Mouse (Mus musculus) kidney, adult 18-20 months (tissue): ENCODE results near the gene Elovl3.
A peak's percentile ranks its signal among the peaks of the same experiment; 100 is the strongest.
"Not testable (repeated sequence)": the region's sequence is repeated elsewhere in the genome, so short reads cannot be mapped to it uniquely, and the experiment has no call there.

Source experiments
- DNase-seq: peaks from one replicate; pipeline ENCODE4 v3.0.0; 2021

Gene Elovl3

GRCm38 (mm10) chr19:46131694-46132525 lies at the start of gene Elovl3:
TSS of gene Elovl3 (plus strand) at chr19:46131897.
- DNase-seq, result peak; percentile 31

DNA sequence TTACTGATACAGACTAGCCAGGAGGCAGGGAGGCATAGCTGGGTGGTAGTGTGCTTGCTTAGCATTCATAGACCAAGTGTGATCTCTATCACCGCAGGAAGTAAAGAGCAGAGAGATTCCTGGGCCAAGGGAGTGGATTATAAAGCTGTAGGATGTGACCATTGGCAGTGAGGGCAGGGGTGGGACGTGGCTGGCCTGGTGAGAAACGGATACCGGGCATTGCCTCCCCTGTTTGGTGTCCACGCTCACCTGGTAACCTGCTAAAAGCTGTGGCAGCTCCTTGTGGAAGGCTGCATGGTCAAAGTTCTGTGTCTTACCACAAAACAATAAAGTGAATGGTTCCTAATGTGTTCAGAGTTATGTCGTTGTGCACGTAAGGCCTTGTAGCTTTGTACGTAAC lies 46.5 kb upstream of the Elovl3 start:
- DNase-seq, result no peak

- DNase-seq, result peak; percentile 53
Observed at GRCm38 (mm10) chr19:46086337-46086736, 45.4 kb upstream of the Elovl3 start.

GRCm38 (mm10) chr19:46087871-46088270 lies 43.8 kb upstream of the Elovl3 start:
- DNase-seq, result no peak

GRCm38 (mm10) chr19:46091641-46092040 lies 40.1 kb upstream of the Elovl3 start:
- DNase-seq, result no peak

DNA sequence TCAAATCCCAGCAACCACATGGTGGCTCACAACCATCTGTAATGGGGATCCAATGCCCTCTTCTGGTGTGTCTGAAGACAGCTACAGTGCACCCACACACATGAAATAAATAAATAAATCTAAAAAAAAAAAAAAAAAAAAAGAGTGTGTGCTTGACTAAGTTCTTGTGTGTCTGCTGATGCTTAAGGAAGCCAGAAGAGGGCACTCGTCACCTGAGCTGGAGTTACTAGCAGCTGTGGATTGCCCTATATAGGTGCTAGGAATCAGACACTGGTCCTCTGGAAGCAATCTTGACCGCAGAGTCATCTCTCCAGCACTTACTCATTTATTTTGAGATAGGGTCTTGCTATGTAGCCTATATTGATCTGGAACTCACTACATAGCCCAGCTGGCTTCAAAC lies 37.6 kb upstream of the Elovl3 start:
- no peak for DNase-seq

DNA sequence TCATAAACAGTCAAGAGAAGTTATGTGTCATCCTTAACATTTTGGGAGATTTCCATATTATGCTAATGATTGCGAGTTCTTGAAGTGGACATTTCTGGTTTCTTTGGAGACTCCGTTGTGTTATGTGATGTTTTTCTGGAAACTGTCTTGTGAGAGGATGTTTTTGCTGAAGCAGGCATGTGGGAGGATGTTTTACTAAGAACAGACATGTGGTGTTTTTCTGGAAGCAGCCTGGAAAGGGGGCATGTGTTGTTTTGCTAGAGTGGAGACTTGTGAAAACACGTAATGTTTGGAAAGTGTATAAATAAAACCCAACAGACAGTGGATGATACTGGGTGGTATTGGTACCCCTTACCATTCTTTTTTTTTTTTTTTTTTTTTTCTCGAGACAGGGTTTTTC lies 36.4 kb upstream of the Elovl3 start:
- no peak for DNase-seq

DNA sequence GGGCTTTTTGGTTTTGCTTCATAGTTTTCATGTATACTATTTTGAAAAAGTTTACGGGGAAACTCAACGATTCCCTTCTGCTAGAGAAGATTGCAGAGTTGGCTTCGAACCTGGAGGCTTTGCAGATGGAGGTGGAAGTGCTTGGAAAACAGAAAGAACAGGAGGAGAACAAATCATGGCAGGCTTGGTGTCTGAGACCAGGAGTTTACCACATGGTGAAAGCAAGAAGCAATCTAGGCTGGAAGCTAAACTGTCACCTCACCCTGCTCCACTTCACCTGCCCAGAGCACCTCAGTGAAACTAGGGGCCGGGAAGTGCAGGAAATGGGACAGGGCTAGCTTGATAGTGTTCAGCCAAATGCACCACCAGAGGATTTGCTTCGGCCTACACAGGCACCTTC lies 35.3 kb upstream of the Elovl3 start:
- no peak for DNase-seq

GRCm38 (mm10) chr19:46099561-46099960 lies 32.1 kb upstream of the Elovl3 start:
- no peak for DNase-seq

DNA sequence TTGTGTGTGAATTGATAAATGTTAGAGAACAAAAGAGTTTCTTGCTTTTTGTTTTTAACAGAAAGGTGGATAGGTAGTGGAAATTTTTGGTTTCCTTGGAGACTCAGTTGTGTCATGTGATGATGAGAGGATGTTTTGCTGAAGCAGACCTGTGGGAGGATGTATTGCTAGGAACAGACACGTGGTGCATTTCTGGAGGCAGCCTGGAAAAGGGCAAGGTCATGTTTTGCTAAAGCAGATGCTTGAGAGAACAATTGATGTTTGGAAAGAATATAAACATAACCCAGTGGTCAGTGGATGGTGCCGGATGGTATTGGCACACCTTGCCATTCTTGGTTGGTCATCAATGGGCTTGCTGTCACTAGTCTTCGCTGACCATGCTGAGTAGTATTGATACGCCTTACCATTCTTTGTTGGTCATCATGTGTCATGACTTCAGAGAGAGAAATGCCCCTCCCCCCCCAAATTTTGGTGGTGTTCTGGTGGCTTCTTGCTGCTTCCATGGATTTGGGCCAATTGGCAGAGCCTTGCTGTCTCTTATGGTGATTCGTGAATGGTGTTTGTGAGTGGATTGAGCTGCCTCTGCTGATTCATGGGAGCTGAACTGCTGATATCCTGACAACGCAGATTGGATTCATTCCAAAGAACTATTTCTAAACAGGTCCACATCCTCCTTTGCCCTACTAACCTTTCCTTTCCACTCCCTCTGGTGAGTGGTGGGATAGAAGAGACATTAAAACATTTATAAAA lies 28.1 kb upstream of the Elovl3 start:
- DNase-seq, result no peak

DNA sequence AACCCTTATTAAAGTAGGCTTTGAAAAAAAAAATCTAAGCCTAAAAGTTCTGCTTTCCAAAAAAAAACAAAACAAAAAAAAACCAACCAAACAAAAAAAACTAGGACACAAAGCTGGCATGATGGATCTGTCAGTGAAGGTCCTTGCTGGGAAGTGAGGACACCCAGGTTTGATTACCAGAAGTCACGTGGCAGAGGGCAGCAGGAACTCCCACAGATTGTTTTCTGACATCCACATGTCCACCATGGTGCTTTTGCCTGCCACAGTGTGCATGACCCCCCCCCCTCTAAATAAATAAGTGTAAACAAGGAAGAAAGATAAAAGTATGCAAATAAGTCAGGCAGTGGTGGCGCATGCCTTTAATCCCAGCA lies 27.5 kb upstream of the Elovl3 start:
- DNase-seq, result no peak

DNA sequence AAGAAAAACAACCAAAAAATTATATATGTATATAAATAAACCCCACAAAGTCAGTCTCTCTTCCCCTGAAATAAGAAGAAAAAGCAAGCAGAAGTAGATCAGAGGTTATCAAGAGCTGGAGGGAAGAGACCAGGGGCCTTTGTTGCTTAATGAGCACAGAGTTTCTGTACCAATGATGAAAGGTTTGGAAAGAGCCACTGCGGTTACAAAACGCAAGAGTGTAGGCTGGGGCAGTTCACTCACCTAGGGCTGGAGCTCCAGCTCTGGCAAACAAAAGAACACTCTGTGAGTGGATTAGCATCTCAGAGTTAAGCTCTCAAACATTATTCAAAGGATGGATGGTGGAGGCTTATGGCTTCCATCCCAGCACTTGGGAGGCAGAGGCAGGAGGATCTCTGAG lies 21.5 kb upstream of the Elovl3 start:
- no peak for DNase-seq

DNA sequence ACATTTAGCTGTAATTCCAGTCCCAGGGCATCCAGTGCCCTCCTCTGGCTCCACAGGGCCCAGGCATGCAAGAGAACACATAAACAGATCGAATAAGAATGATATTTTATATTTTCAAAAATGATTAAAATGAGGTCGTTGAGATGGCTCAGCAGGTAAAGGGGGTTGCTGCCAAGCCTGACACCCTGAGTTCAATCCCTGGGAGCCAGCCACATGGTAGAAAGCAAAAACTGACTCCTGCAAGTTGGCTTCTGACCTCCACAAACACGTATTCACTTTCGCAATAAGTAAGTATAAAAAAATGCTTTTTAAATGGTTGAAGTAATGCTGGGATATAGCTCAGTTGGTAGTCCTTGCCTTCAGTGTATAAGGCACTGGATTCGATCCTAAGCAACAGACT lies 20.9 kb upstream of the Elovl3 start:
- DNase-seq, result no peak

DNA sequence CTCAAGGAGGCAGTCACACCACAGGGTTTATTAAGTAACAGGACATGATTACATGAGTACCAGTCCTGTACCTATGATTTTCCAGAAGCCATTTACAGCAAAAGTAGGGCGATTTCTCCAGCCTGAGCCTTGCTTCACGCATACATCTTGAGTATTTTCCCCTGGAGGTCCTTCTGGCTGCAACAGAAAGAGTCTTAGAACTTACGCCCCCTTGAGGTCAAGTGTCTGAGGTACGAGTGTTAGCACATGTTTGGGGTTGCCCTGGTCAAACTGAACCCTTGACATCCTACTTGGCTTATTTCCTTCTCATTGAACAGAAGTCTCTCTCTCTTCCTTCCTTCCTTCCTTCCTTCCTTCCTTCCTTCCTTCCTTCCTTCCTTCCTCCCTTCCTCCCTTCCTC lies 17.1 kb upstream of the Elovl3 start:
- DNase-seq, result no peak

DNA sequence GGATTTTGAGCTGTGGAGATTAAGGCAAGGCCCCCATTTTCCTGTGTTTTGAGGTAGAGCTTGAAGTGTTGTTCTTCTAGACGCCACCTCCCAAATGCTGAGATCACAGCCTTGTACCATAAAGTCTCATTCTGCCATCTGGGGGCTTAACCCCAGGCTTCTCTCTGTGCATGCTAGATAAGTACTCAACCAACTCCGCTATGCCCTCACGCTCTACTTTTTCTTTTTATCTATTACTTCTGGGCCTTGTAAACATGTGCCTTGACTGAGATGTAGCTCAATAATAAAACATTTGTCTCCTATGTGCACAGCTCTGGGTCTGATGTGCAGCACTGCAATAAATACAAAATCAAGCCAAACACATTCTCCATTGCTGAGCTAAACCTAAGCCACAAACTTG lies 12.2 kb upstream of the Elovl3 start:
- no peak for DNase-seq

- no peak for DNase-seq
Observed at GRCm38 (mm10) chr19:46120872-46121271, 10.8 kb upstream of the Elovl3 start.

DNA sequence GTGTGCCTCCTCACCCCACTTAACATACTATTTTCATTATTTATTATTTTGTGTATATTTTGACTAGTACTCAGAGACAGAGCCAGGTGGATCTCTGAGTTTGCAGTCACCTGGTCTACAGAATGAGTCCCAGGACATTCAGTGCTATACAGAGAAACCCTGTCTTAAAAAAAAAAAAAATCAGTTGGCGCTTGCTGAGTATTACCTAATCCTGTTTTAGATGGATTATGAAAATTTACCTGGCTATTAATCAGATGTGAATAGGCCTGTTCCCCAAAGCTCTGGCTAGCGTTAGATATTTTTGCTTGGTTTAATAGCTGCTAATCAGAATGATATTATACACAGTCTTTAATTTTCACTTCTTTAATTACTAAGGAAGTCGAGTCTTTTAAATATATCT lies 7.8 kb upstream of the Elovl3 start:
- DNase-seq, result no peak

DNA sequence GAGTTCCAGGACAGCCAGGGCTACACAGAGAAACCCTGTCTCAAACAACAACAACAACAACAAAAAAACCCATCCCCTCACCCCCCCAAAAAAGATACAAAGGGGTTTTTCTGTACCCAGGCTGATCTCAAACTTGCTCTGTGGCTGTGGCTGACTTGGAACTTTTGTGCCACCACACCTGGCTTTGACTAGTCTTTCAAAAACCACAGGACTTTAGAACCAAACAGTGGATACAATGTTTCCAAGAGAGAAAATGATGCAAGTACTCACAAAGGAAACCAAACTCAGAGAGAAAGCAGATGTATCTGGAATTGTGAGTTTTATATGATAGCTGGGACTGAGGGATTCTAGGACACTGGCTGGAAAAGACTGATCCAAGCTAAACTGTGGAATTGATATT lies 7.0 kb upstream of the Elovl3 start:
- no peak for DNase-seq

DNA sequence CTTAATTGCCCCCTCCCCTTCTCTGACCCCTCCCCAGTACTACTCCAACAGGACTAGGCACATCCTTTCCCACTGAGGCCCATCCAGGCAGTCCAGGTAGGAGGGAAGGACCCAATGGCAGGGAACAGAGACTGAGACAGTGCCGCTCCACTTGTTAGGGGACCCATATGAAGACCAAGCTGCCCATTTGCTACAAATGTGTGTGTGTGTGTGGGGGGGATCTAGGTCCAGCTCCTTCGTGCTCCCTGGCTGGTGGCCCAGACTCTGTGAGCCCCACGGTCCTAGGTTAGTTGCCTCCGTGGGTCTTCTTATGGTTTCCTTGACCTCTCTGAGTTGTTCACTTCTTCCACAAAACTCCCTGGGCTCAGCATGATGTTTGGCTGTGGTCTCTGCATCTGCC lies 5.4 kb upstream of the Elovl3 start:
- DNase-seq, result no peak

DNA sequence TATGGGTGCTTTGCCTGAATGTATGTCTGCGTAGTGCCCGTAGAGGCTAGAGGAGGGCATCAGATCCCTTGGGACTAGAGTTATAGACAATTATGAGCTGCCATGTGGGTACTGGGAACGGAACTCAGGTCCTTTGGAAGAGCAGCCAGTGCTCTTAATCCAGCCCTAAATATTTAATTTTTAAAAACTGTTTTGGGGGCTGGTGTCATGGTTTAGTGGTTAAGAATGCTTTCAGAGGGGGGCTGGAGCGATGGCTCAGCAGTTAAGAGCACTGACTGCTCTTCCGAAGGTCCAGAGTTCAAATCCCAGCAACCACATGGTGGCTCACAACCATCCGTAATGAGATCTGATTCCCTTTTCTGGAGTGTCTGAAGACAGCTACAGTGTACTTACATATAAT lies 2.0 kb upstream of the Elovl3 start:
- DNase-seq, result not testable (repeated sequence)

DNA sequence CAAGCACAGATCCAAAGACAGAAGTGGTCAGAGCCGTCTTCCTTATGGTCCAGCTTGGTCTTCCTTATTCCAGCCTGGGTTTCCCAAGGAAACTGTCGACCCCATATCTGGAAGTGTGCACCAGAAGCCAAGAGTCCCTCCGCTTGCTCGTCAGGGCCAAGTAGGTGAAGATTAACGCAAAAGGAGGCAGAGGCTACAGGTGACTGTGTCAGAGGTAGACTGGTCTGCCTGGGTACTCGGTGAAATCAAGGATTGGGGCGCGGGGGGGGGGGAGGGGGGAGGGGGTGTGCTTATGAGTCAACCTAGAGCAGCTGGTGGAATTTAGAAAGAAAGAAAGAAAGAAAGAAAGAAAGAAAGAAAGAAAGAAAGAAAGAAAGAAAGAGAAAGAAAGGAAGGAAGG lies 414 bp upstream of the Elovl3 start:
- DNase-seq, result no peak

GRCm38 (mm10) chr19:46132577-46132976 lies 880 bp downstream of the Elovl3 start:
- DNase-seq, result no peak

- peak; percentile 92 for DNase-seq
Observed at GRCm38 (mm10) chr19:46135297-46135696, 3.6 kb downstream of the Elovl3 start.
